Mouse (Mus musculus) CH12.LX (cell line): ENCODE results near the gene Cacna2d2.

Experiments used
- CHD1 ChIP-seq: IDR thresholded peaks from 2 replicates; pipeline ENCODE4 v1.6.1; 2012; ENCODE audit warnings: low read depth, low read length, improper control_type of control experiment, inconsistent platforms
- USF2 ChIP-seq: conservative IDR thresholded peaks from 2 replicates; pipeline ENCODE4 v1.6.1; 2011; ENCODE audit warnings: low read depth, low read length, improper control_type of control experiment

DNA sequence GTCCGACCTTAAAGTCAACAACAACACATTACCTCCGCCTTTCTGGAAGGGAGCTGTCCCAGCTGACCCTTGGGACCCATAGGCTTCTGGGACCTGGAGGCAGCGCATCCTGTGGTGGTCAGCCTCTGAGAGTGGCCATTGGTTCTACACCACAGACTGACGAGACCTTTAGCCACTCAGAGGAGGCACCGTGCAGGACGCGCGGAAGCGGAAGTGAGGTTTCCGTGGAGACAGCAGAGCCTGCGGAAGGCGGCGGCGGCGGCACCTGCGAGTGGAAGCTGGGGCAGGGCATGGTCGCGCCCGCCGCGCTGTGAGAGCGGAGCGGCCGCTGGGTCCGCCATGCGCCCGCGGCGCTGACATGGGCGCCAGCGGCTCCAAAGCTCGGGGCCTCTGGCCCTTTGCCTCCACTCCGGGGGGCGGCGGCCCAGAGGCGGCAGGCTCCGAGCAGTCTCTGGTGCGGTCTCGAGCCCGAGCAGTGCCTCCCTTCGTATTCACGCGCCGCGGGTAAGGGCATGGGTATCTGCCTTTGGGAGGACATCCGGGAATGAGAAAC, 163.7 kb downstream of the Cacna2d2 start, which contains the start of gene Tusc2:
- TF ChIP-seq USF2, result no peak
- no peak for TF ChIP-seq CHD1
